Mouse (Mus musculus) forebrain, postnatal 0 days (tissue): Measurements from ENCODE around the gene Anks1b. TPM values are rescaled to one million over a fixed set of nuclear protein-coding genes. Genes with fewer than 3 reads are reported as not detected.

Source experiments
- ATAC-seq: fragments of 200-750 bp; cut with Nextera tagmentation; 2 replicates; pipeline ENCODE4 v1.8.0; 2017; ENCODE audit warnings: mild to moderate bottlenecking, moderate library complexity
- DNase-seq: peaks from one replicate; pipeline ENCODE4 v3.0.0-alpha.2; 2015
- H3K27ac ChIP-seq: fragments of 300-500 bp; sonication (generic); 2 replicates; pipeline ENCODE4 v1.5.1; 2014; ENCODE audit warnings: low read depth, mild to moderate bottlenecking, antibody characterized with exemption, low read length, moderate library complexity, mixed read lengths
- H3K27me3 ChIP-seq: fragments of 300-500 bp; sonication (generic); 2 replicates; pipeline ENCODE4 v1.6.1; 2014; ENCODE audit warnings: mild to moderate bottlenecking, low read length, mixed read lengths; ENCODE audit not compliant: insufficient read depth
- H3K36me3 ChIP-seq: fragments of 300-500 bp; sonication (generic); 2 replicates; pipeline ENCODE4 v1.6.1; 2014; ENCODE audit warnings: mild to moderate bottlenecking, moderate library complexity; ENCODE audit not compliant: insufficient read depth
- H3K4me1 ChIP-seq: fragments of 300-500 bp; sonication (generic); 2 replicates; pipeline ENCODE4 v1.6.1; 2014; ENCODE audit warnings: antibody characterized with exemption; ENCODE audit not compliant: insufficient read depth
- H3K4me2 ChIP-seq: fragments of 300-500 bp; sonication (generic); 2 replicates; pipeline ENCODE4 v1.6.1; 2014; ENCODE audit warnings: low read depth, mild to moderate bottlenecking, moderate library complexity
- H3K4me3 ChIP-seq: fragments of 300-500 bp; sonication (generic); 2 replicates; pipeline ENCODE4 v1.5.1; 2014; ENCODE audit warnings: low read depth, low read length, mixed read lengths
- H3K9ac ChIP-seq: fragments of 300-500 bp; sonication (generic); 2 replicates; pipeline ENCODE4 v1.6.1; 2014; ENCODE audit warnings: mild to moderate bottlenecking
- H3K9me3 ChIP-seq: fragments of 300-500 bp; sonication (generic); 2 replicates; pipeline ENCODE4 v1.6.1; 2016; ENCODE audit warnings: low read length
- CTCF ChIP-seq: sonication (generic); IDR thresholded peaks from 2 replicates; pipeline ENCODE4 v1.5.1; 2016; ENCODE audit warnings: antibody characterized with exemption, control low read depth, low read depth
- WGBS: fragments of 180-500 bp; shearing (Covaris S2); extraction: QIAGEN DNeasy Blood & Tissue Kit; methylation state at CpG from one replicate; pipeline ENCODE4 v1.1.7; 2014; 5-methylcytosine and 5-hydroxymethylcytosine counted together
- polyA plus RNA-seq: library from polyadenylated mRNA; unstranded; fragments of >200 nt; fragmentation: Nextera tagmentation; extraction: Ambion mirVana; gene quantifications from 2 replicates; pipeline ENCODE4 v1.2.1, GENCODE M21; 2015
- total RNA-seq: library from RNA; depleted of rRNA; stranded (reverse); fragments of >200 nt; gene quantifications from 2 replicates; pipeline ENCODE4 v1.2.3, GENCODE M21; 2014

Anks1b gene
- total and polyA plus RNA-seq, 2 experiments from 2014 or later: 120 to 145 TPM

- H3K9ac ChIP-seq: no peak overlapping the region
- ATAC-seq: no peak
- no peaks in the 10 kb centered on the region for H3K27me3 ChIP-seq
- H3K27ac ChIP-seq: no peak overlapping the region
- H3K4me3 ChIP-seq: no peak overlapping the region
- no peaks in the 10 kb centered on the region for H3K9me3 ChIP-seq
- H3K4me1 ChIP-seq: no peaks in the 10 kb centered on the region
- H3K36me3 ChIP-seq: no peaks in the 10 kb centered on the region
- H3K4me2 ChIP-seq: no peak overlapping the region
- no peak for DNase-seq
- TF ChIP-seq CTCF: no peak
Measured at GRCm38 (mm10) chr10:90140947-90141346, 267.6 kb downstream of the Anks1b start.

GRCm38 (mm10) chr10:90144444-90144843 lies 271.1 kb downstream of the Anks1b start:
- TF ChIP-seq CTCF: no peak
- 96% methylated on average over 1 of the region's 1 CpGs for WGBS

GRCm38 (mm10) chr10:90151510-90151909 lies 278.2 kb downstream of the Anks1b start:
- ATAC-seq (no peak; the same call in 1 of the 2 replicates), DNase-seq (peak; percentile 33)
- no peaks in the 10 kb centered on the region for H3K9me3 ChIP-seq
- no peaks in the 10 kb centered on the region for H3K36me3 ChIP-seq
- H3K4me3 ChIP-seq: no peak overlapping the region
- H3K27me3 ChIP-seq: no peaks in the 10 kb centered on the region
- no peak overlapping the region for H3K27ac ChIP-seq
- TF ChIP-seq CTCF: peak; percentile 51
- no peaks in the 10 kb centered on the region for H3K4me1 ChIP-seq
- H3K9ac ChIP-seq: no peak overlapping the region
- H3K4me2 ChIP-seq: no peak overlapping the region

More at GRCm38 (mm10) chr10:90144444-90144843, 271.1 kb downstream of the Anks1b start:
- Histone ChIP-seq H3K4me3 (no peak overlapping the region), H3K9ac (no peak overlapping the region), H3K4me1 (no peaks in the 10 kb centered on the region), H3K27me3 (no peaks in the 10 kb centered on the region), H3K4me2 (no peak overlapping the region), H3K9me3 (no peaks in the 10 kb centered on the region), H3K36me3 (no peaks in the 10 kb centered on the region), H3K27ac (no peak overlapping the region)
- DNase-seq: no peak
- no peak for ATAC-seq

- Histone ChIP-seq H3K27me3 (no peaks in the 10 kb centered on the region), H3K4me2 (no peak overlapping the region), H3K36me3 (no peaks in the 10 kb centered on the region), H3K9ac (no peak overlapping the region), H3K9me3 (no peaks in the 10 kb centered on the region), H3K4me1 (no peaks in the 10 kb centered on the region), H3K27ac (no peak overlapping the region), H3K4me3 (no peak overlapping the region)
- WGBS: 87% methylated on average over 6 of the region's 6 CpGs
- DNase-seq: no peak
- ATAC-seq: no peak
- TF ChIP-seq CTCF: no peak
Measured at GRCm38 (mm10) chr10:90169941-90170580, 296.8 kb downstream of the Anks1b start.

GRCm38 (mm10) chr10:90190366-90190765 lies 317.1 kb downstream of the Anks1b start:
- no peak overlapping the region for H3K27ac ChIP-seq
- no peak overlapping the region for H3K4me3 ChIP-seq
- no peak for DNase-seq
- no peak for ATAC-seq
- H3K27me3 ChIP-seq: no peaks in the 10 kb centered on the region
- H3K4me1 ChIP-seq: no peaks in the 10 kb centered on the region
- 0 out of 2 replicates have a peak, but pooled peaks cover 4% of the 10 kb centered on the region for H3K36me3 ChIP-seq
- no peak for TF ChIP-seq CTCF
- H3K9ac ChIP-seq: no peak overlapping the region
- H3K4me2 ChIP-seq: no peak overlapping the region
- H3K9me3 ChIP-seq: no peaks in the 10 kb centered on the region
- WGBS: 40% methylated on average over 5 of the region's 5 CpGs

GRCm38 (mm10) chr10:90196936-90197335 lies 323.6 kb downstream of the Anks1b start:
- Histone ChIP-seq H3K4me3 (no peak overlapping the region), H3K9me3 (no peaks in the 10 kb centered on the region), H3K9ac (no peak overlapping the region), H3K4me1 (no peaks in the 10 kb centered on the region), H3K36me3 (no peaks in the 10 kb centered on the region), H3K4me2 (no peak overlapping the region), H3K27ac (no peak overlapping the region), H3K27me3 (no peaks in the 10 kb centered on the region)
- TF ChIP-seq CTCF: no peak
- WGBS: 88% methylated on average over 5 of the region's 5 CpGs
- DNase-seq: no peak
- ATAC-seq: no peak

GRCm38 (mm10) chr10:90210044-90210443 lies 336.7 kb downstream of the Anks1b start:
- H3K27me3 ChIP-seq: no peaks in the 10 kb centered on the region
- ATAC-seq: no peak
- no peaks in the 10 kb centered on the region for H3K36me3 ChIP-seq
- no peaks in the 10 kb centered on the region for H3K9me3 ChIP-seq
- H3K9ac ChIP-seq: no peak overlapping the region
- H3K4me3 ChIP-seq: no peak overlapping the region
- TF ChIP-seq CTCF: no peak
- DNase-seq: no peak
- no peaks in the 10 kb centered on the region for H3K4me1 ChIP-seq
- H3K27ac ChIP-seq: no peak overlapping the region
- WGBS: 93% methylated on average over 6 of the region's 6 CpGs
- no peak overlapping the region for H3K4me2 ChIP-seq

- Histone ChIP-seq H3K9me3 (no peaks in the 10 kb centered on the region), H3K27me3 (no peaks in the 10 kb centered on the region), H3K4me3 (no peak overlapping the region), H3K36me3 (no peaks in the 10 kb centered on the region), H3K4me2 (no peak overlapping the region), H3K9ac (no peak overlapping the region), H3K27ac (no peak overlapping the region), H3K4me1 (no peaks in the 10 kb centered on the region)
- DNase-seq: no peak
- 42% methylated on average over 3 of the region's 3 CpGs for WGBS
- TF ChIP-seq CTCF: no peak
- no peak for ATAC-seq
Measured at GRCm38 (mm10) chr10:90220470-90220869, 347.2 kb downstream of the Anks1b start.
